31 mouse cellular contexts compared by ENCODE assay signal in genomic region chr3:155349185-155349584, GRCm38 (mm10).
A peak's percentile ranks its signal among the peaks of the same experiment; 100 is the strongest.
DNase-seq lines count a peak whose midpoint lies in the region; ATAC-seq lines count a peak whose summit lies in the region.
"Had no signal": no experiment of that assay in that cellular context is flagged by ENCODE, and none has a peak within 500 bp of the region (broad histone marks: within the 10 kb centered on the region; RNA-seq: fewer than 3 reads in every experiment).

No protein-coding gene starts in this region.

- H3K4me2 ChIP-seq in hindbrain, embryonic 13.5 days, result no peak overlapping the region
- no peak overlapping the region for H3K4me2 ChIP-seq in neural tube, embryonic 13.5 days
- no peak overlapping the region for H3K4me2 ChIP-seq in hindbrain, embryonic 16.5 days (ENCODE audit: low read length)
- H3K4me2 ChIP-seq: embryonic facial prominence, embryonic 13.5 days; heart, embryonic 15.5 days; limb, embryonic 13.5 days; liver, embryonic 11.5 days; lung, embryonic 15.5 days; midbrain, embryonic 12.5 days had no signal

- H3K9me3 ChIP-seq in hindbrain, embryonic 13.5 days, result no peaks in the 10 kb centered on the region
- no peaks in the 10 kb centered on the region for H3K9me3 ChIP-seq in hindbrain, embryonic 10.5 days
- no peaks in the 10 kb centered on the region for H3K9me3 ChIP-seq in neural tube, embryonic 13.5 days
- no peaks in the 10 kb centered on the region for H3K9me3 ChIP-seq in hindbrain, embryonic 16.5 days (ENCODE audit: control insufficient read depth, low read length)
- H3K9me3 ChIP-seq: embryonic facial prominence, embryonic 13.5 days; heart, embryonic 10.5 days; heart, embryonic 15.5 days; limb, embryonic 13.5 days; lung, embryonic 15.5 days; midbrain, embryonic 12.5 days had no signal

- H3K4me3 ChIP-seq in hindbrain, embryonic 13.5 days, result no peak overlapping the region
- no peak overlapping the region for H3K4me3 ChIP-seq in hindbrain, embryonic 10.5 days
- no peak overlapping the region for H3K4me3 ChIP-seq in neural tube, embryonic 13.5 days
- no peak overlapping the region for H3K4me3 ChIP-seq in hindbrain, embryonic 16.5 days (ENCODE audit: low read length)
- H3K4me3 ChIP-seq: embryonic facial prominence, embryonic 13.5 days; heart, embryonic 10.5 days; heart, embryonic 15.5 days; limb, embryonic 13.5 days; lung, embryonic 15.5 days; midbrain, embryonic 12.5 days; myocyte had no signal

- H3K27ac ChIP-seq in hindbrain, embryonic 13.5 days, result no peak overlapping the region
- no peak overlapping the region for H3K27ac ChIP-seq in hindbrain, embryonic 10.5 days
- no peak overlapping the region for H3K27ac ChIP-seq in neural tube, embryonic 13.5 days (replicated peaks)
- no peak overlapping the region for H3K27ac ChIP-seq in hindbrain, embryonic 16.5 days (ENCODE audit: low read depth, low read length)
- H3K27ac ChIP-seq: embryonic facial prominence, embryonic 13.5 days; heart, embryonic 10.5 days; heart, embryonic 15.5 days; kidney, postnatal 0 days; limb, embryonic 13.5 days; lung, embryonic 15.5 days; midbrain, embryonic 12.5 days; stomach, postnatal 0 days had no signal

- H3K4me1 ChIP-seq in hindbrain, embryonic 13.5 days (replicated peaks), result peaks cover 6% of the 10 kb centered on the region; the same call in 1 of the 2 replicates
- no peaks in the 10 kb centered on the region for H3K4me1 ChIP-seq in hindbrain, embryonic 10.5 days (replicated peaks)
- no peaks in the 10 kb centered on the region; the same call in 1 of the 2 replicates for H3K4me1 ChIP-seq in neural tube, embryonic 13.5 days (replicated peaks)
- no peaks in the 10 kb centered on the region for H3K4me1 ChIP-seq in hindbrain, embryonic 16.5 days (ENCODE audit: control insufficient read depth, insufficient read depth, low read depth, low read length)
- H3K4me1 ChIP-seq: embryonic facial prominence, embryonic 13.5 days; heart, embryonic 10.5 days; heart, embryonic 15.5 days; limb, embryonic 13.5 days; lung, embryonic 15.5 days; midbrain, embryonic 12.5 days had no signal

- no peaks in the 10 kb centered on the region for H3K27me3 ChIP-seq in hindbrain, embryonic 13.5 days
- no peaks in the 10 kb centered on the region for H3K27me3 ChIP-seq in hindbrain, embryonic 10.5 days (ENCODE audit: insufficient read depth, poor library complexity, severe bottlenecking)
- no peaks in the 10 kb centered on the region for H3K27me3 ChIP-seq in neural tube, embryonic 13.5 days
- no peaks in the 10 kb centered on the region for H3K27me3 ChIP-seq in hindbrain, embryonic 16.5 days (replicated peaks; ENCODE audit: control insufficient read depth, insufficient read depth, low read length)
- H3K27me3 ChIP-seq: CH12.LX; embryonic facial prominence, embryonic 13.5 days; heart, embryonic 15.5 days; limb, embryonic 13.5 days; lung, embryonic 15.5 days; midbrain, embryonic 12.5 days had no signal

- ATAC-seq in hindbrain, embryonic 13.5 days (ENCODE audit: low FRiP score), result peak; percentile 36; the same call in 1 of the 2 replicates
- peak; percentile 72 for ATAC-seq in neural tube, embryonic 13.5 days (ENCODE audit: low read depth)
- ATAC-seq in hindbrain, embryonic 16.5 days, result 0 out of 2 replicates have a peak, but pooled peaks have one; percentile 20
- ATAC-seq: activated CD4-positive, CD25-positive, alpha-beta regulatory T cell, adult 4 months; intestine, embryonic 16.5 days had no signal

- no peaks in the 10 kb centered on the region for H3K36me3 ChIP-seq in hindbrain, embryonic 13.5 days
- H3K36me3 ChIP-seq in hindbrain, embryonic 10.5 days, result no peaks in the 10 kb centered on the region
- H3K36me3 ChIP-seq in neural tube, embryonic 13.5 days, result no peaks in the 10 kb centered on the region
- no peaks in the 10 kb centered on the region for H3K36me3 ChIP-seq in hindbrain, embryonic 16.5 days (ENCODE audit: control insufficient read depth, insufficient read depth, low read length)
- H3K36me3 ChIP-seq: embryonic facial prominence, embryonic 13.5 days; heart, embryonic 10.5 days; heart, embryonic 15.5 days; limb, embryonic 13.5 days; lung, embryonic 15.5 days; midbrain, embryonic 12.5 days had no signal

- WGBS in hindbrain, embryonic 13.5 days, result 57% methylated on average over 1 of the region's 1 CpGs
- 85% methylated on average over 1 of the region's 1 CpGs for WGBS in hindbrain, embryonic 10.5 days
- 41% methylated on average over 1 of the region's 1 CpGs for WGBS in neural tube, embryonic 13.5 days
- 52% methylated on average over 1 of the region's 1 CpGs for WGBS in hindbrain, embryonic 16.5 days

- no peak overlapping the region for H3K9ac ChIP-seq in hindbrain, embryonic 13.5 days
- no peak overlapping the region for H3K9ac ChIP-seq in neural tube, embryonic 13.5 days
- H3K9ac ChIP-seq in hindbrain, embryonic 16.5 days (ENCODE audit: low read depth, low read length), result no peak overlapping the region
- H3K9ac ChIP-seq: embryonic facial prominence, embryonic 13.5 days; heart, embryonic 15.5 days; limb, embryonic 13.5 days; lung, embryonic 15.5 days; midbrain, embryonic 12.5 days had no signal

- no peak for DNase-seq in hindbrain, embryonic 10.5 days (ENCODE audit: low spot score)
- no peak for DNase-seq in neural tube, embryonic 10.5 days (ENCODE audit: extremely low spot score, low spot score)
- no peak for DNase-seq in adrenal gland, adult 8-10 months
- no peak for DNase-seq in frontal cortex, postnatal 14 days (ENCODE audit: low spot score in 2 of 2)
- DNase-seq: adrenal gland, postnatal 14 days; B cell, adult 2 months; cerebellum, adult 11-12 months; cerebellum, adult 9-11 months; gastrocnemius, postnatal 14 days; heart, adult 11 months; kidney, adult 8-10 months; kidney, postnatal 4 days; right cerebral cortex, adult 18-20 months; thymus, adult 18-20 months; thymus, postnatal 25 days had no signal

Comparison
In these comparisons a context has a peak if more than half of its experiments do, and no peak if none do; other contexts are left out.
1. ATAC-seq: peak in every context shown above with its lines; median percentile 72 in neural tube, embryonic 13.5 days; 36 in hindbrain, embryonic 13.5 days; 20 in hindbrain, embryonic 16.5 days.